Mouse (Mus musculus) testis, adult 2 months (tissue): Measurements from ENCODE around the gene Defb39. TPM values are rescaled to one million over a fixed set of nuclear protein-coding genes. Genes with fewer than 3 reads are reported as not detected.

Source experiments
- H3K27ac ChIP-seq: fragments of 200-500 bp; 2 replicates; pipeline ENCODE4 v1.5.1; 2012; ENCODE audit warnings: low read depth, low read length; ENCODE audit not compliant: control insufficient read depth, insufficient read depth
- H3K27me3 ChIP-seq: fragments of 200-500 bp; 2 replicates; pipeline ENCODE4 v1.6.1; 2012; ENCODE audit warnings: mild to moderate bottlenecking, low read length, moderate library complexity; ENCODE audit not compliant: control insufficient read depth, insufficient read depth
- H3K36me3 ChIP-seq: fragments of 200-500 bp; 2 replicates; pipeline ENCODE4 v1.6.1; 2012; ENCODE audit warnings: mild to moderate bottlenecking, low read length; ENCODE audit not compliant: control insufficient read depth, insufficient read depth
- H3K4me1 ChIP-seq: fragments of 200-500 bp; 2 replicates; pipeline ENCODE4 v1.6.1; 2012; ENCODE audit warnings: low read length; ENCODE audit not compliant: control insufficient read depth, insufficient read depth
- H3K4me3 ChIP-seq: fragments of 200-500 bp; 2 replicates; pipeline ENCODE4 v1.5.1; 2012; ENCODE audit warnings: low read depth, mild to moderate bottlenecking, low read length, moderate library complexity, mixed read lengths; ENCODE audit not compliant: control insufficient read depth
- CTCF ChIP-seq: fragments of 200-500 bp; IDR thresholded peaks from 2 replicates; pipeline ENCODE4 v1.5.1; 2012; ENCODE audit warnings: low read depth, mild to moderate bottlenecking, inconsistent platforms, low read length, moderate library complexity; ENCODE audit not compliant: control insufficient read depth, insufficient read depth, insufficient replicate concordance
- POLR2A ChIP-seq: fragments of 200-500 bp; IDR thresholded peaks from 2 replicates; pipeline ENCODE4 v1.6.1; 2012; ENCODE audit warnings: low read depth, mild to moderate bottlenecking, inconsistent platforms, low read length, moderate library complexity; ENCODE audit not compliant: control insufficient read depth
- polyA plus RNA-seq: library from polyadenylated mRNA; depleted of rRNA; stranded (reverse); fragments of >200 nt; gene quantifications from 2 replicates; pipeline ENCODE4 v1.2.3, GENCODE M21; 2012; rRNA removed

Defb39 gene
- polyA plus RNA-seq, result not detected in 2 replicates

DNA sequence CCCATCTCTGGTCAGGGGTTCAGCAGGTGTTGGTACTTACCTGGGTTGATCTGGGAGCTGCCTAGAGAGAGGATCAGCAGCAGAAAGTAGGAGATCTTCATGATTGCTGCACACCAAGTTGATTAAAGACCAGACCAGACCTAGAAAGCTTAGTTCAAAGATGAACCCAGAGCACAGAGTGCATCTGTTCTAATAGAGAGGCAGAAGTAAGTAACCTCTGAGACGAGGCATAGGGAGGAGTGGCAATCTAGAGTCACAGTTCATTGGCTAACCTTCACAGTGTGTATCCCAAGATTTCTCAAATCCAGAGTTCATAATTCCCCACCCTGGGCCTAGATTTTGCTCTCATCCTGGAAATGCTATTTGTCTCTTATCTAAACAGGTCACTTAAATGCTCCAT is at the start of gene Defb39:
Defb39 (minus strand) TSS at position 101 of the 400 bp plus-strand sequence.
- Histone ChIP-seq H3K27me3 (no peaks in the 10 kb centered on the region), H3K4me3 (no peak within 1 kb of the TSS), H3K36me3 (no peaks in the 10 kb centered on the region), H3K27ac (no peak within 1 kb of the TSS), H3K4me1 (no peaks in the 10 kb centered on the region)
- no peak for TF ChIP-seq CTCF
- no peak for TF ChIP-seq POLR2A

GRCm38 (mm10) chr8:19066013-19066412 is 1.4 kb upstream of the Defb39 start:
- Histone ChIP-seq H3K27ac (no peak overlapping the region), H3K36me3 (no peaks in the 10 kb centered on the region), H3K4me3 (no peak overlapping the region), H3K27me3 (no peaks in the 10 kb centered on the region), H3K4me1 (no peaks in the 10 kb centered on the region)
- TF ChIP-seq CTCF, result no peak

- Histone ChIP-seq H3K4me3 (no peak overlapping the region), H3K36me3 (no peaks in the 10 kb centered on the region), H3K27ac (no peak overlapping the region), H3K27me3 (no peaks in the 10 kb centered on the region), H3K4me1 (no peaks in the 10 kb centered on the region)
- TF ChIP-seq POLR2A (no peak), CTCF (no peak)
Measured at GRCm38 (mm10) chr8:19062891-19063290, 1.7 kb downstream of the Defb39 start.

GRCm38 (mm10) chr8:19045242-19045641 is 19.4 kb downstream of the Defb39 start:
- H3K4me3 ChIP-seq, result no peak overlapping the region
- no peaks in the 10 kb centered on the region for H3K36me3 ChIP-seq
- no peaks in the 10 kb centered on the region for H3K27me3 ChIP-seq
- TF ChIP-seq CTCF (no peak), POLR2A (no peak)
- no peaks in the 10 kb centered on the region for H3K4me1 ChIP-seq
- no peak overlapping the region for H3K27ac ChIP-seq

DNA sequence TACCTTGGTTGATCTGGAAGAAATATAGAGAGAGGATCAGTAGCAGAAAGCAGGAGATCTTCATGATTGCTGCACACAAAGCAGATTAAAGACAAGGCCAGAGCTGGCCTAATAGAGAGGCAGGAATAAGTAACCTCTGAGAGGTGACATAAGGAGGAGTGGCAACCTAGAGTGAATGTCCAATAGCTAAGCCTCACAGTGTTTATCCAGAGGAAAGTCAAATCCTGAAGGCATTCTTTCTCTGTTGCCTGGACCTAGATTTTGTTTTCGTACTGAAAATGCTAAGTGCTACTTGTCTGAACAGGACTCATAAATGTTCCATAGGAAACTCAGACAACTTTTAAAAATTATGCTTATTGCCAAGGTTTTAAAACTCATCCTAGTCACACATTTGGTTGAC is 38.1 kb downstream of the Defb39 start, which contains the start of gene Defb38:
Defb38 (minus strand) TSS at position 101 of the 400 bp plus-strand sequence.
- H3K36me3 ChIP-seq, result no peaks in the 10 kb centered on the region
- TF ChIP-seq CTCF, result no peak

More for the DNA sequence above, 38.1 kb downstream of the Defb39 start, which contains the start of gene Defb38:
- no peaks in the 10 kb centered on the region for H3K27me3 ChIP-seq
- no peak within 1 kb of the TSS for H3K4me3 ChIP-seq
- H3K27ac ChIP-seq, result no peak within 1 kb of the TSS
- H3K4me1 ChIP-seq, result no peaks in the 10 kb centered on the region

Other genes with a start within 250 kb of the Defb39 start
- 46.1 TPM in 1 of 2 replicates, not detected in the other for gene Defb40, start 86.6 kb downstream of the Defb39 start, polyA plus RNA-seq
- 13.9 TPM in 1 of 2 replicates, not detected in the other for gene Defb37, start 73.8 kb downstream of the Defb39 start, polyA plus RNA-seq
- gene Defb38, start 38.2 kb downstream of the Defb39 start, polyA plus RNA-seq, result 6.6 TPM in 1 of 2 replicates, not detected in the other
- gene Defb12, start 50.0 kb upstream of the Defb39 start, polyA plus RNA-seq, result not detected in 2 replicates
- not detected in 2 replicates for gene Defb34, start 58.9 kb upstream of the Defb39 start, polyA plus RNA-seq
- not detected in 2 replicates for gene Gm45826, start 76.0 kb upstream of the Defb39 start, polyA plus RNA-seq
- 50.6 TPM in 1 of 2 replicates, not detected in the other for gene Defb14, start 129.5 kb upstream of the Defb39 start, polyA plus RNA-seq
- gene Defb4, start 133.9 kb upstream of the Defb39 start, polyA plus RNA-seq, result not detected in 2 replicates
- gene Defb6, start 160.7 kb upstream of the Defb39 start, polyA plus RNA-seq, result 1.6 TPM in 1 of 2 replicates, not detected in the other
- gene Defb46, start 175.1 kb upstream of the Defb39 start, polyA plus RNA-seq, result not detected in 2 replicates
- gene Defb5, start 182.8 kb upstream of the Defb39 start, polyA plus RNA-seq, result not detected in 2 replicates
- not detected in 2 replicates for gene Defb3, start 228.6 kb upstream of the Defb39 start, polyA plus RNA-seq